Mouse (Mus musculus) kidney, adult 2 months (tissue): Measurements from ENCODE around the gene Sgsm2.

Experiments
- CTCF ChIP-seq: fragments of 200-500 bp; conservative IDR thresholded peaks from 2 replicates; pipeline ENCODE4 v1.5.1; 2011; ENCODE audit warnings: low read depth, mild to moderate bottlenecking, control low read depth, low read length, moderate library complexity, mixed read lengths; ENCODE audit not compliant: insufficient read depth, insufficient read length
- POLR2A ChIP-seq: fragments of 200-500 bp; IDR thresholded peaks from one replicate; pipeline ENCODE4 v1.6.1; 2011; ENCODE audit warnings: low read depth, low read length, control low read depth

- TF ChIP-seq POLR2A (no peak), CTCF (no peak)
Measured at GRCm38 (mm10) chr11:74833536-74834358, 63.1 kb downstream of the Sgsm2 start.
